In genomic region chr8:126662797-126663784, GRCm38 (mm10) we compare ENCODE assay signal across 9 mouse cellular contexts.
A peak's percentile ranks its signal among the peaks of the same experiment; 100 is the strongest.
DNase-seq lines count a peak whose midpoint lies in the region; ATAC-seq and TF ChIP-seq lines count a peak whose summit lies in the region.
"Had no signal": no experiment of that assay in that cellular context is flagged by ENCODE, and none has a peak within 500 bp of the region (broad histone marks: within the 10 kb centered on the region; RNA-seq: fewer than 3 reads in every experiment).

No protein-coding gene starts in this region.

- peak; percentile 84 for ATAC-seq in activated CD4-positive, CD25-positive, alpha-beta regulatory T cell, adult 4 months
- no peak for ATAC-seq in heart, embryonic 11.5 days (replicated peaks; ENCODE audit: insufficient number of reproducible peaks, low FRiP score, low TSS enrichment)
- ATAC-seq in kidney, embryonic 14.5 days (ENCODE audit: low FRiP score, low TSS enrichment): no peak
- ATAC-seq in megakaryocyte progenitor cell, adult 5-6 weeks (replicated peaks; ENCODE audit: poor library complexity): peak; percentile 5

- no peak overlapping the region for H3K4me2 ChIP-seq in heart, embryonic 11.5 days
- H3K4me2 ChIP-seq in kidney, embryonic 14.5 days (replicated peaks; ENCODE audit: low read depth, low read length): no peak overlapping the region

- peaks cover 64% of the 10 kb centered on the region for H3K4me1 ChIP-seq in heart, embryonic 11.5 days (ENCODE audit: control insufficient read depth, insufficient read depth, low read length)
- H3K4me1 ChIP-seq in kidney, embryonic 14.5 days (ENCODE audit: control insufficient read depth, insufficient read depth, low read length): peaks cover 74% of the 10 kb centered on the region

- TF ChIP-seq CTCF in layer of hippocampus, adult 2 months (conservative IDR thresholded peaks at IDR 0.05): no peak

- WGBS in heart, embryonic 11.5 days (ENCODE audit: insufficient replicate concordance): 47% methylated on average over 14 of the region's 14 CpGs
- 14% methylated on average over 14 of the region's 14 CpGs for WGBS in kidney, embryonic 14.5 days

- H3K27ac ChIP-seq in layer of hippocampus, adult 2 months: peak overlapping the region; percentile 64
- H3K27ac ChIP-seq in heart, embryonic 11.5 days (ENCODE audit: low read depth, low read length): peak overlapping the region; percentile 75
- peak overlapping the region; percentile 90 for H3K27ac ChIP-seq in kidney, embryonic 14.5 days (ENCODE audit: low read depth, low read length)
- H3K27ac ChIP-seq: liver, embryonic 14.5 days had no signal

- H3K9ac ChIP-seq in heart, embryonic 11.5 days (ENCODE audit: low read depth, low read length): peak overlapping the region; percentile 39; the same call in 1 of the 2 replicates
- H3K9ac ChIP-seq in kidney, embryonic 14.5 days (ENCODE audit: low read depth, low read length): no peak overlapping the region; the same call in 1 of the 2 replicates
- H3K9ac ChIP-seq: liver, embryonic 14.5 days had no signal

- H3K27me3 ChIP-seq in heart, embryonic 11.5 days (ENCODE audit: control insufficient read depth, insufficient read depth, low read length): no peaks in the 10 kb centered on the region
- no peaks in the 10 kb centered on the region for H3K27me3 ChIP-seq in kidney, embryonic 14.5 days (ENCODE audit: control insufficient read depth, insufficient read depth, low read length)

- no peak overlapping the region for H3K4me3 ChIP-seq in layer of hippocampus, adult 2 months
- H3K4me3 ChIP-seq in heart, embryonic 11.5 days (ENCODE audit: low read depth, low read length): no peak overlapping the region
- no peak overlapping the region for H3K4me3 ChIP-seq in kidney, embryonic 14.5 days (ENCODE audit: low read length)

- H3K36me3 ChIP-seq in heart, embryonic 11.5 days (ENCODE audit: control insufficient read depth, insufficient read depth, low read length): no peaks in the 10 kb centered on the region
- no peaks in the 10 kb centered on the region for H3K36me3 ChIP-seq in kidney, embryonic 14.5 days (ENCODE audit: control insufficient read depth, insufficient read depth, low read length)

- DNase-seq in layer of hippocampus, adult 2 months (ENCODE audit: low spot score in 2 of 2): no peak
- no peak for DNase-seq in layer of hippocampus, postnatal 14 days (ENCODE audit: low spot score in 2 of 2)
- peak; percentile 81 for DNase-seq in thymus, postnatal 25 days
- DNase-seq in frontal cortex, postnatal 10 days (ENCODE audit: low spot score in 2 of 2): no peak

- no peaks in the 10 kb centered on the region for H3K9me3 ChIP-seq in heart, embryonic 11.5 days (replicated peaks; ENCODE audit: control insufficient read depth, low read length)
- H3K9me3 ChIP-seq in kidney, embryonic 14.5 days (ENCODE audit: control insufficient read depth, low read length): no peaks in the 10 kb centered on the region

Comparison
In these comparisons a context has a peak if more than half of its experiments do, and no peak if none do; other contexts are left out.
1. ATAC-seq: peak in activated CD4-positive, CD25-positive, alpha-beta regulatory T cell, adult 4 months (single experiment) and megakaryocyte progenitor cell, adult 5-6 weeks (single experiment); none in heart, embryonic 11.5 days (single experiment) and kidney, embryonic 14.5 days (single experiment).
2. Peak in every context shown above with its lines, with median percentiles within 50 percentile points of each other: H3K27ac ChIP-seq.